Mouse (Mus musculus) spleen, postnatal 10 days (tissue): Measurements from ENCODE around the gene Prokr1.
"Not testable (repeated sequence)": the region's sequence is repeated elsewhere in the genome, so short reads cannot be mapped to it uniquely, and the experiment has no call there.

Source experiments
- DNase-seq, 2 experiments: peaks; one replicate each; pipeline ENCODE4 v3.0.0; 2021 to 2022; ENCODE audit warnings: low spot score in 2 of 2

The Prokr1 gene

DNA sequence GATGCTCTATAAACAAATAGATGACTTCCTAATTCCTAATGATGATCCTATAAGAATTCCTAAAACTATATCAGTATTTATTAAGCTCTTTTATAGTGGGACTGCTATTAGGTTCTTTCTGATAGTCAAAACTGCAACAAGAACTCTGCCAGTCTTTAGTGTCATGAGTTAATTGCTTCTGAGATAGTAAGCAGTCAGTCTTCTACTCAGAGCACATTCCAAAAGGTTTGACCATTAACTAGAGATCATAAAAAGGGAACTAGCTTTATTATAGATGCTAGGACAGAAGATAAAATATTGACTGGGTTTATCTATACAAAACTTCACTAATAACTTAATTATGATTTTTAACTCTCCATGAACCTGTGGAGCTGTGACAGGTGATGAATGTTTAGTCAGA, 18.7 kb downstream of the Prokr1 start:
- DNase-seq, result not testable (repeated sequence)

DNA sequence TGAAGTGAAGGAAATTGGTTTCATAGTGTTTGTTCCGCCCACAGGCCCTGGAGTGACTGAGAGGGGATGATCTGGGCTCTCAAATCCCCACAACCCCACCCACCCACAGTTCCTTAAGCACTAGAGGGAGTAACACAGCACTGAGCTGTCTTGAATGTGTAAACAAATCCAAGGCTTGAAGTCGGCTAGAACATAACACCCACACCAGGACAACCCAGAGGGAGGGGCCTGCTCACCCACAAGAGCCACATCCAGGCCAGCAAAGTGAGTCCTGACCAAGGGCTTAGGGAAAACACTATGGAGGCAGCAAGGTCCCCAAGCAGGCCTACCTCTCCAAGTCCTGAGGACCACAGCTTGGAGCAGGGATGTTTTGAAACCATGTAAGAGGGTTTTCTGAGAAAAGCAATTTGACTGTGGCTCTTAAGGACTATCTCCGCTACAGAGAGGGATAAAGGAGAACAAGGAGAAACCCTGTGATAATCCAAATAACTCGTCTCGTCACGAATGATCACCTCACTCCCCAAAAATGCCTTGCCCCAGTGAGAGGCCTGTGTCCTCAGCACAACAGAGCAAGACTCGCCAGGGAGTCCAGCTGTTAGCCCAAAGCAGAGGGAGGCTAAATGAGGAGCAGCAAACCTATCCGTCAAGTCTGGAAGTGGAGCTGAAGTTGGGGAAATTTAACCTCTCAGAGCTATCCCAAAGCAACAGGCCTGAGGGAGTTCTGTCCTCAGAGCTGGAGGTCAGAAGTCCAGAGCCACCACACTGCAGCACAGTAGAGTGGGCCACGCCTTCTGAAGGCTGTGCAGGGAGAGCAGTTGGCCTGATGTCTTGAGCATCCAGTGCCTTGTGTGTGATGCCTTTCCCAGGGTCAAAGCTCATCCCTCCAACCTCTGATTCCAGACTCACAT, 22.6 kb downstream of the Prokr1 start:
- DNase-seq, result no peak

DNA sequence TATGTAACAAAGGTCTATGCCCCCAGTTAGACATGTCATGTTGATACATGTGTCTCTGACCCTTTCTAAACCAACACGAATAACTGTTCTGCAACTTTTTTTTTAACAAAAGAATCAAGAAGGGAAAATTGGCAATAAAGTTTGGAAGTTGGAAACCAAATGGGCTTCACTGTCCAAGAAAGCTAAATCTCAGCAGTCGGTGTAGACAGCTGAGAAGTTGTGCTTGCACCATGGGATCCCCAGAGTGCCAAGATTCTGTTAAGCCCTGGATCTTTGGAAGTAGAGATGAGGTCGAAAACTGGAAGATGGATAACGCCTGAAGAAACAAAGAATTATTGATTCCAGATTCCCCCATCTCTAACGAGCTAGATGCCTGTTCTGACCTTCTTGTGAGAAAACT, 25.4 kb downstream of the Prokr1 start:
- DNase-seq, result no peak

DNA sequence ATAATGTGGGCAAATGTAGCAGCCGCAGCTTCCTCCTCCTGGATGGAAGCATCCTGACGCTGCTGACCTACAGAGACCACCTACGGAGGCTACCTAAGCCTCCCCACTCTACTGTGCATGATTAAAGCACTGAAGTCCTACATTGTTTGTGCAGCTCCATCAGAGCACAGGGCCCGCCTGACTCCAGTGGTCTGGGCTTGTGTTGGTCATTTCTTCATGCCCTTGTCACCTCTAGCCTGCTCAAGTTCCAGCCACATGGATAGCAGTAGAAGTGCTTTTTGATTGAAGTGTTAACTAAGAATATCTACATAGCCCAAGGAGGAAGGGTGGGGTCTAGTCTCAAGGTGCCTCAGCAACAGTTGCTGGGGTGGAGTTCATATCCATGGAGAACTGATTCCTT, 26.2 kb downstream of the Prokr1 start:
- no peak for DNase-seq

DNA sequence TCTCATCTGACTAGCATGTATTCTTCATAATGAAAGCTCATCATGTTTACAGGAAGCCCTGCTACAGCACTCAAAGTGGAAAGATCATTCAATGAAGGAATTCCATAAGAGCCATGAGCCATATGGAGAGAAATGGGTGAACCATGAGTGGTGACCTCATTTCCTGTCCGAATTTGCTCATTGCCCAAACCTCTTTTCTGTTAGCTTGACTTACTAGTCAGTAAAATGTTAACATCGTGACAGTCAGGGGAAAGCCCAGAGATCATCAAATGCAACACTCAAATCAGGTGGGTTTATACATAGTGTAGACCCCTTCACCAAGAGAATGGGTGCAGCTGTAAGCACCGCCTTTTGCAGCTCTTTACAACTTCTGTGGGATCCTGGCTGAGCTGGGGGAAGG, 36.8 kb downstream of the Prokr1 start:
- no peak for DNase-seq

DNA sequence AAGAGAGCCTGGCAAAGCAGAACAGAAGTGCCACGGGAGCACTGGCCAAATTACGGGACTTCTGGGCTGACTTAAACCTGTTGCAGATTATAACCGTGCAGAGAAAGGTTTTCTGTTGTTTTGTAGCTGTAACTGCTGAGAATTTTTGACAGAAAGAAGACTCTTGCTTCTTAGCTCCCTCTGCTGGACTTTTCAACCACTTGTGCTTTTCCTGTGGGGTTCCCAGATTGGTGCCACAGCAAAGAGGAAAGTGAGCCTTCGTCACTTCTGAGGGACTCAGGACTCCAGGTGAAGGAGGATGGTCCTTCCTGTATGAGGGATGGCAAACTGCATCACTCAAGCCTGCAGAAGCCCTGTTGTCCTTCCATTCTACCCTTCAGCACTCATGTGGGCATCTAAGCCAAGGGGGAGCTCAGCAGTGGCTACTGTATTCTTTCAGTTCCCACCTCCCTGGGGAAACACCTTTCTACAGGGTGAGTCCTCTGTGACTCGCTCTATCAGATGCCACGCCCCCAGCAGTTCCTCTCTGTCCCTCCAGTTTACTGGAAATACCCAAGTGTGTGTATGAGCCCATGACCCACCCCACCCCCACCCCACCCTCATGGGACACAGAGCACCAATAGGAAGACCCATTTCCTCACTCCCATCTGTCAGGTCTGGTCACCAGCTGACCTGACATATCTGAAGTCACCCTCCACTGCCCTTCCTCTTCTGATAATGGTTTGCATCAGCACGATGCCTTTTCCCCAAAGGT, 38.3 kb downstream of the Prokr1 start:
- peak in 1 of 2 experiments; percentile 80 for DNase-seq

DNA sequence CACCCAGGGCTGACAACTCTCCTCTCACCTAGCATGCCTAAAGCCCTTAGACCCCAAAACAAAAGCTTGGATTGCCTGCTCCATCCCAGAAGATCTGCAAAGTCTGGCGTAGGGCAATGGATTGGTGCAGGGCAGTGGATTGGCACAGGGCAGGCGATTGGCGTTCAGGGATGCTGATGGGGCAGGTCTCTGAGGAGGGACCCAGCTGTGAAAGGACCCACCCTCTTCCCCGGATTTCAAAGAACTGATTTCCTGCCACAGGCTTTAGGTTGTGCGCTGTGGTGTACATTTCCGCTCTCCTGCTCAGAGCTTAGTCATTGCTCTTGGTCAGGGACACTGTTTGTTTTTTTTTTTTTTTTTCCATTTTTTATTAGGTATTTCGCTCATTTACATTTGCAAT, 42.7 kb downstream of the Prokr1 start:
- DNase-seq, result no peak

DNA sequence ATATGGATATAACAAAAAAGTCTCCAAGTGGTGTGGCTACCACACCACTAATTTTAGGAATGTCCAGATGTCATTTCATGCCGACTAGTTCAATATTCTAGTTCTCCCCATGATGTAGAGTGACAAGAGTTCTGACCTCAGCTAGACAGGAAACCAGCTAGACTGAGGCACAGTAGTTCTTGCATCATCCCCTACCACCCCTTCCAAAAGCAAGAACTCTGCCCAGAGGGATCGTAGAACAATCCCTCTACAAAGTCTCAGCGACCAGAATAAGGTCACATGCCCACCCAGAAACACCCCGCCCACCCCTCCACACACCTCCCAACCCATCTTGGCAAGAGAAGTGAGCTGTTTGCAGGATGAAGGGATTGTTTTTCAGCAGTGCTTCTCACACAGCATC, 43.1 kb downstream of the Prokr1 start:
- DNase-seq, result no peak

DNA sequence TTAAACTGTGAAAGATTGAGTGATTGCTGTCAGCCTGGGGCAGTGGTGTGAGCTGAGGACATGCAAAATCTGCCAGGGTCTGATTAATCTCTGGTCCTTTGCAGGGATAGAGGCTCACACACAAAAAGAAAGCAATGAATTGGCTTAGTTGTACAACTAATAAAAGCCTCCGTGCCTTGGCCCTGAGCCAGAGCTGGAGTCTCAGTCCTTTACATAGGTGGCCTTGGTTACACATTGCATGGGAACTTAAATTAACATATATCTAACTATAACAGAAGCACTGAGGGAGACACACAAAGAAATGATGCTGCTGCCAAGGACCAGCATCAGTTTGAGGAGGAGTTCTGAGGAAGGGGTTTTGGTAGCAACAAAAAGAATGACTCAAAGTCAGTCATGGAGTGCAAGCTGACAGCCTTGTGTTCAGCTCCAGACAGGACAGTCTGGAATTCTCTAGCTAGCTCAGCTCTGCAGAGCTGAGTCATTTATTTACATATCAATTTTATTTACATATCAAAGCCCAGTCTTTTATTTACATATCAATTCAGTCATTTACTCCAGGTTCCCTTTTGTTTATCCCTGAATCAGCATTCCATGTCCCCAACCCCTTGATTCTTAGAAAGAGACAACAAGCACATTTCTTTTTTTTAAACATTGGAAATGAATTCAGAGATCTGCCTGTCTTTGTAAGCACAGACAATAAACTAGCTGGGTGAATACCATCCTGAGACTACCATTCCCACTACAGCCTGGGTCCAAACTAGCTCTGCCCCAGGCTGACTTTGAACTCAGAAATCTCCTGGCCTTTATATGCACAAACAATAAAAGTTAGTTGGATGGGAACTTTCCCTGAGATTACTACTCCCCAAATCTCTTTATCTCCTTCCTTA, 45.0 kb downstream of the Prokr1 start:
- no peak for DNase-seq

DNA sequence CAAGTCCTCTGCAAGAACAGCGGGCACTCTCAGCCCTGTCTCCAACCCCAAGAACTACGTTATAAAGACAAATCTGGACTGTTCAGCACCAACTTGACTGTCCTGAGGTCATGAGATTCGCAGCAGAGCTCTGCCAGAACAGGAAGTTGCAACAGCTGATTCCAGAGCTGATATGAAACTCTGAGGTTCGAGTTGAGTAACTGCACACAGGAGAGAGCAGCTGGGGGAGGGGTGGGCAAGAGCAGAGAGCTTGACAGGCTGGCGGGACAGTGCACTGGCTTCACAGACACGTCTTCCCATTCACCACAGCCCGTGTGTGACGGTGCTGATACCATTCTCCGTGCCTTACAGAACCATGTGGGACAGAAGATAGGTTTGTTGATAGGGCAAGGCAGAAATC, 48.5 kb downstream of the Prokr1 start:
- DNase-seq, result peak in 1 of 2 experiments; percentile 86

DNA sequence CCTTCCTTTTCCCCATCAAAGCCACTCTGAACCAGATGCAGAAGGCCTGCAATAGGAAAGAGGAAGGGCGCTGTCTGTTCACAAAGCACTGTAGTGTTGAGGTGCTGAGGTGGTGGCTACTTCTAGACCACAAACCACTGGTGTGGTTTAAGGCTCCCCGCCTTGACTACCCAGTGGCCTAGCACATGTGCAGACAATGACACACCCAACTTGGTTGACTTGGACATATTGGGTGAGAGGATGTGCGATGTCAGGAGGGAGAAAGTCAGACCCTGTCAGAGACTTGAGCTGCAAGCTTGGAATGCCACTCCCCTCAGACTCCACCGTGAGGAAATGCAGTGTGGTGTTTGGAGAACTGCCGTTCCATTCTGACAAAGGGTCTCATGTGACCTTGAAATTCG, 49.4 kb downstream of the Prokr1 start:
- DNase-seq, result peak; percentile 45 to 65

DNA sequence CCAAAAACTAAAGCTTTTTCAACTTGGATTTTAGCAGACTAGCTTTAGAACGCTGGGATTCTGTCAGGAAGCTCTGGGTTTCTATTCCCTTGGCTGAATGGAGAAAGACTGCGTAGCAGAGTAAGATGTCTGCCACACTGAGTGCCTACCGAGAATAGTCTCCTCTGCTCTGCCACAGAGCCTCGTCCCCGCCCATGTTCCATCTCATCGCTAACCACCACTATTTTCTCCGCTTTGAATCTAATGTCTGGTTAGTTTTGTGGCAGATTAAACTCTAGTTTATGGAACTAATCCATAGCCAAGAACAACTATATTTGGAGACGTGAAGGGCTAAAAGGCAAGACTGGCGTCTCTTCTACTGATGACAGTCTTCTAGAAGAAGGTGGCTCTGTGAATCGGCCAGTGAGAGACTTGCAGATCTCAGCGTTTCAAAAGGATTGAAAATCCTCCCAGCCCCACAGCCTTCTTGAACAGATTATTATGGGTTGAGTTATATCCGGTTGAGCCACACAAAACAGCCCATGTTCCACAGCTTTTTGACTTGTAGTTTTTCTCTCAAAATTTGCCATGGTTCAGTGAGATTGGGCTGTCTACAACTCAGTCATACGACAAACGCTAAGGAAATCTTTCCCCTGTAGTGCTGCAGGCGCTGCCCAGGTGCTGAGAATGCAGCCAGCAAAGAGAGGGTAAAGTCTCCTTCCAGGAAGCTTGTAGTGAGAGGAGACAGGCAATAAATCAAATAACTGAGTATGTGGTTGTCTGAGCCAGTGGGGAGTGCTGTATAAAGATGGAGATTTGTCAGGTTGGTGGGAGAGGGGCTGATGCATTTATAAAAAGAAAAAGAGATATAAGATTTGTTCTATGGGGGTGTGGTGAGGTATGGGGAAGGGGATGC, 51.9 kb downstream of the Prokr1 start:
- DNase-seq, result no peak

DNA sequence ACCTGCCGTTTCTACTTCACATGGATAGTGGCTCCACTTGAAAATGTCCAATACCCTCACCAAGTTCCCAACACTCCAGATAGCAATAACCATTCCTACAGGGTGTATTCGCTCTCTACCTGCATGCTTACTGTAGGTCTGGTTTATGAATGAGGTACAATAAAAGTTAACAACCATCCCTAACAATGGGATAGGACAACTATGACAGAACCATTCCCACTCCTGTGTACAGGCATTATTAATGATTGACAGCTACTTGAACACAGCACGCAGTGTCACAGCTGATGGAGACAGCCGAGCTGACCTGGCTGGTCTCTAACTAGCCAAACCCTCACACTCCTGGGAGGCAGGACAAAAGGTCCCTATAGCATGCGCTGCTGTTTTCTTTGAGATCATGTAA, 52.9 kb downstream of the Prokr1 start:
- DNase-seq, result no peak

DNA sequence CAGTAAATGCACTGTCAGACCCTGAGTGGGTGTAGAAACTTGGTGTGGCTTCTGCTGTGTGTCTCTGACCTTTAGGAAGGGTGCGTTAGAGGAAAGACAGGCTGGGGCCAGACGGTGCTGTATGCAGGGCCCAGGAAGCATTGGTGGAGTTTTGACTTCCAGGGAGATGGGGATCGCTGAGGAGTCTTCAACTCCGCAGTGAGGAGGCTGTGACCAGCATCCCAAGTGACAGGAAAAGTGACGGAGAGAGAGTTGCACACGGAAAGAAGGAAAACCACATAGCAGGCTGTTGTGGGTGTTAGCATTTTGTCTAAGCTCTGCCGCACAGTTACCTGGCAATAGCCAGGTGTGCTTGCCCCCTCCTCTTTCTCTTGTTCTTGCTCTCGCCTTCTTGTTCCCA, 54.3 kb downstream of the Prokr1 start:
- peak in 1 of 2 experiments; percentile 4 for DNase-seq

DNA sequence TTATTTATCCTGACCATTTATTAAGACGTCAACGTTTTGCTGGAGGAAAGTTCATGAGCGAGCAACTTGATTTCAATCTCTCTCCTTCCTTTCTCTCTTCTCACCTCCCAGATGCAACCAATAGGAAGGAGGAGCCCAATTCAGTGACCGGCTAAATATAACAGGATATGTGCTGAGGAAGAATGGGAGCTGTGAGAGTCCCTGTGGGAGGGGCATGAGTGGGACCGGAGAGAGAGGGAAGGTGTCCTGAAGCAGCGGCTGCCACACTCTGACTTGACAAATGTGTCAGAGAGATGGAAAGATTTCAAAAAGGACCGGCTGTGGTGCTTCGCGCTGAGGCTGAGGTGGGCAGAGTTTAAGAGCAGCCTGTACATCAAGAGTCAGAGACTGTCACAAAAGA, 54.9 kb downstream of the Prokr1 start:
- DNase-seq, result peak in 1 of 2 experiments; percentile 5

DNA sequence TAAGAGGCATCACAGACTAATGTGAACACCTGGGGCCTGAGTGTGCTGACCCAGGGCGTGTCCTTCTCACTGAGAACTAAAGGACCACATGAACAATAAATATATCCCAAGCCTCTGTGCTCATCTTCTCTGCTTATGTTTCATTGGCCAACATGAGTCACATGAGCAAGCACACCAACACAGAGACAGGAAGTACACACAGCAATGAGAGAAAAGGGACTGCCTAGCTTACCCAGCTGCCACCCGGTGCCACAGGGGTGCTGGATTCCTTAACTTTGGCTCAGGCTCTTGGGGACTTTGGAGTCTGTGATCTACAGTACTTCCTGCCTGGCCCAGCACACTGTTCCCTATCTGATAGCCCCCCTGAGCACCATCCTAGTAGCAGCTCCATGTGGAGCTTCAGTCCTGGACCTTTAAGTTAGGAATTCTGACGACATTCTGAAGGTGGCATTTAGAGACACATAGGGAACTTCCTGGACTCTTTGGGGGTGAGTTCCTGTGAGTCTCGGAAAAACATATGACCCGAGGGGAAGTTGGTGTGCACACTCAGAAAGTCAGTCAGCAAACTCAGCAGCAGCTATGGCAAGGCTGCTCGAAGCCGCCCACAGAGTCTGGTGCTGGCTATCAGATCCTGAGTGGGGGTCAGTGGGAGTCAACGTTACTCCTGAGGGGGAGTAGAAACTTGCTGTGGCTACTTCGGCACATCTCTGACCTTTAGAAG, 55.5 kb downstream of the Prokr1 start:
- DNase-seq, result peak in 1 of 2 experiments; percentile 43

DNA sequence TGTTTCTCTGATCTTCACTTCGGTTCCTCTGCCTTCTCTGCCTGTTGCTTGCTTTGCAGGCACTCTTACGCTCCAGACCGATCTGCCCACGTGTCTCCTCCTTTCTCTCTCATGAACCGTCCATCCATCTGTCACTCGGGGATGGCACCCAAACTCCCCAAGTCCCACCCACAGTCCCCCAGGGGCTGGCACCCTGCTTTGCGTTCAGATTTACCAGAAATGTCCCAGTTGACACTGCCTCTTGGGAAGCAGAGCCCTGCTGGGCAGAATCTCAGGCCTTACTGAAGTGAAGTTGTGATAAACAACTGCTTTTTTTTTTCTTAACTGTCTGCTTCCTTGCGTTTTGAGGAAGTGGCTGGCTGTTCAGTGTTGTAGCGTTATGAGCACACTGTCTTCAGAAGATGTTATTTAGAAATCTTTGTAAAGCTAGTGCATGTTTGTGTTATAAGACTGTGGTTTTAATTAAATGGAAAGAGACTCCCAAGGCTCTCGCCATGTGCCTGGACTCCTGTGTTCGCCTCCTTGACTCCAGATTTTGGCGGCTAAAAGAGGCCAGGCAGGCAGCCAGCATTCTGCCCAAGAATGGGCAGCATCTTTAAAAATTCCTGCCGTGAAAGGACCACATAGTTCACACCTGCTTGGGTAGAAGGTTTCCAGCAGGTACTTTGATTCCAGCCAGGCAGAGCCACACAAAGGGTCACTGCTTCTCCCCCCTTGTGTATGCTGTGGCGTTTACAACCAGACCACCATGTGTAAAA, 57.4 kb downstream of the Prokr1 start, which contains the start of gene Arhgap25:
Gene Arhgap25, minus strand, starts transcription at position 307 of the 758 bp plus-strand sequence.
- peak; percentile 63 to 71 for DNase-seq

DNA sequence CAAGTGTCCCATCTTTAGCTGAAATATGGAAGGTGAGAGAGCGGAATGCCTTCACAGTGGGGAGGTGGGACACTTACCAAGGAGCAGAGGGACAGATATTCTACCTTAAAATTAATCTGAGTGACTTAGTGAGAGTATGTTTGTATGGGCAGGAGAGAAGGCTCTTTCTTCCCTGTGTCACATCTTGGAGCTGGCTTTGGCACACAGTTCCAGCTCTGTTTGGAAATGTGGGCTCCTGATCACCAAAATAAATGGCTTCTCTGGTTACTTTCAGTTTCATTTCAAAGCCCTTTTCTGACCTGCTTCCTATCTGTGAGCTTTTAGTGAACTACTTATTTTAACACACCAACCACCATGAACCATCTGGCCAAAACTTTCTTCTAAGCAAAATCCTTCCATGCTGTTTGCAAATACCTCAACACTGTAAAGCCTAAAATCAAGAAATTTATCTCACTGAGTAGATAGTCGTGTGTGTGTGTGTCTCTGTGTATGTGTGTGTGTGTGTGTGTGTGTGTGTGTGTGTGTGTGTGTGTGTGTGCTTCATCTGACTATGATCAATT, 59.0 kb downstream of the Prokr1 start:
- DNase-seq, result no peak

DNA sequence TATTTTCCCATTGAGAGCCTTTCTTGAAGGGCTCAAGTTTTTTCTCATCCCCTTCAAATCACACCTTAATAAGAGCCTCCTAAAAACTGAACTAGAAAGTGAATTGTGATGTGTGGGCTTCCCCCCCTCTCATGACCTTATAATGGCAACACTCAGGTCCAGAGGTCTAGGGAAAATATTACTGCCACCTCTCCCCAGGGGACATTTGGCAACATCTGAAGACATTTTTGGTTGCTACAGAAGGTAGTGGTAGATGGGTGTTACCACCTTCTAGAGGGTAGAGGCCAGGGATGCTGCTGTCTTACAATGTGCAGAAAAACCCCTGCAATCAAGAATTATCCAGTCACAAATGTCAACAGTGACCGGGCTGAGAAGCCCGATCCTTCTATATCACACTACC, 60.2 kb downstream of the Prokr1 start:
- no peak for DNase-seq
